Mouse (Mus musculus) cerebellum, adult 2 months (tissue): Measurements from ENCODE around the gene Srgap1. TPM values are rescaled to one million over a fixed set of nuclear protein-coding genes. Genes with fewer than 3 reads are reported as not detected.

Source experiments
- DNase-seq, 2 experiments: peaks; one replicate each; pipeline ENCODE4 v3.0.0; 2021
- H3K27ac ChIP-seq: fragments of 200-500 bp; 2 replicates; pipeline ENCODE4 v1.5.1; 2012; ENCODE audit warnings: low read length, control low read depth, inconsistent platforms; ENCODE audit not compliant: insufficient read depth
- H3K27me3 ChIP-seq: fragments of 200-500 bp; 2 replicates; pipeline ENCODE4 v1.6.1; 2012; ENCODE audit warnings: inconsistent platforms, mild to moderate bottlenecking, low read length, moderate library complexity; ENCODE audit not compliant: control insufficient read depth, insufficient read depth
- H3K4me1 ChIP-seq: fragments of 200-500 bp; 2 replicates; pipeline ENCODE4 v1.6.1; 2011; ENCODE audit warnings: low read length; ENCODE audit not compliant: control insufficient read depth, insufficient read depth
- H3K4me3 ChIP-seq: fragments of 200-500 bp; replicated peaks from 2 replicates; pipeline ENCODE3; 2011; ENCODE audit warnings: mild to moderate bottlenecking, low read depth, low read length, control low read depth; ENCODE audit not compliant: insufficient read depth
- CTCF ChIP-seq: fragments of 200-500 bp; IDR thresholded peaks from 2 replicates; pipeline ENCODE4 v1.5.1; 2011; ENCODE audit warnings: low read depth, mild to moderate bottlenecking, control low read depth, low read length, moderate library complexity, borderline replicate concordance; ENCODE audit not compliant: insufficient read depth
- POLR2A ChIP-seq: fragments of 200-500 bp; IDR thresholded peaks from 2 replicates; pipeline ENCODE4 v1.6.1; 2011; ENCODE audit warnings: low read length, control low read depth, borderline replicate concordance; ENCODE audit not compliant: insufficient read depth
- WGBS: fragments of 180-500 bp; shearing (Covaris S2); methylation state at CpG from one replicate; pipeline ENCODE4 v1.1.7; 2018; 5-methylcytosine and 5-hydroxymethylcytosine counted together
- polyA plus RNA-seq: library from polyadenylated mRNA; depleted of rRNA; stranded (reverse); fragments of >200 nt; gene quantifications from 2 replicates; pipeline ENCODE4 v1.2.3, GENCODE M21; 2012

The Srgap1 gene
- polyA plus RNA-seq, 1 experiment = 18.5 TPM

- H3K4me3 ChIP-seq = no peak overlapping the region
- 96% methylated on average over 3 of the region's 3 CpGs for WGBS
- H3K4me1 ChIP-seq = peaks cover 3% of the 10 kb centered on the region; the same call in 1 of the 2 replicates
- TF ChIP-seq CTCF = no peak
- TF ChIP-seq POLR2A = no peak
- no peak for DNase-seq
- H3K27me3 ChIP-seq = no peaks in the 10 kb centered on the region
- H3K27ac ChIP-seq = no peak overlapping the region
Measured at GRCm38 (mm10) chr10:122016631-122017030, 30.5 kb downstream of the Srgap1 start.

- no peak overlapping the region for H3K4me3 ChIP-seq
- 80% methylated on average over 6 of the region's 6 CpGs for WGBS
- TF ChIP-seq CTCF (no peak), POLR2A (no peak)
- no peaks in the 10 kb centered on the region for H3K27me3 ChIP-seq
- no peaks in the 10 kb centered on the region for H3K4me1 ChIP-seq
- no peak for DNase-seq
- no peak overlapping the region for H3K27ac ChIP-seq
Measured at GRCm38 (mm10) chr10:122012321-122012720, 34.8 kb downstream of the Srgap1 start.

GRCm38 (mm10) chr10:122008731-122009391, 38.3 kb downstream of the Srgap1 start:
- Histone ChIP-seq H3K4me3 (no peak overlapping the region), H3K27me3 (no peaks in the 10 kb centered on the region), H3K27ac (peak overlapping the region; percentile 13; the same call in 1 of the 2 replicates), H3K4me1 (0 out of 2 replicates have a peak, but pooled peaks cover 3% of the 10 kb centered on the region)
- no peak for TF ChIP-seq CTCF
- TF ChIP-seq POLR2A = no peak
- no peak for DNase-seq
- 50% methylated on average over 12 of the region's 12 CpGs for WGBS

- H3K4me1 ChIP-seq = 0 out of 2 replicates have a peak, but pooled peaks cover 3% of the 10 kb centered on the region
- no peaks in the 10 kb centered on the region for H3K27me3 ChIP-seq
- TF ChIP-seq POLR2A (no peak), CTCF (no peak)
- H3K4me3 ChIP-seq = no peak overlapping the region
- peak overlapping the region; percentile 13; the same call in 1 of the 2 replicates for H3K27ac ChIP-seq
- DNase-seq = no peak
- WGBS = 63% methylated on average over 2 of the region's 2 CpGs
Measured at GRCm38 (mm10) chr10:122008370-122008730, 38.8 kb downstream of the Srgap1 start.

- DNase-seq = no peak
- no peaks in the 10 kb centered on the region for H3K27me3 ChIP-seq
- TF ChIP-seq POLR2A (no peak), CTCF (no peak)
- no peak overlapping the region for H3K4me3 ChIP-seq
- H3K27ac ChIP-seq = no peak overlapping the region
- WGBS = 40% methylated on average over 5 of the region's 5 CpGs
- H3K4me1 ChIP-seq = 0 out of 2 replicates have a peak, but pooled peaks cover 3% of the 10 kb centered on the region
Measured at GRCm38 (mm10) chr10:122006606-122007005, 40.5 kb downstream of the Srgap1 start.

- TF ChIP-seq CTCF (no peak), POLR2A (no peak)
- Histone ChIP-seq H3K27ac (no peak overlapping the region), H3K27me3 (no peaks in the 10 kb centered on the region), H3K4me3 (no peak overlapping the region), H3K4me1 (0 out of 2 replicates have a peak, but pooled peaks cover 3% of the 10 kb centered on the region)
- WGBS = 70% methylated on average over 6 of the region's 6 CpGs
- no peak for DNase-seq
Measured at GRCm38 (mm10) chr10:122006151-122006550, 41.0 kb downstream of the Srgap1 start.

GRCm38 (mm10) chr10:122005560-122005959, 41.6 kb downstream of the Srgap1 start:
- TF ChIP-seq CTCF = no peak
- no peak for TF ChIP-seq POLR2A
- DNase-seq = no peak
- WGBS = 26% methylated on average over 6 of the region's 6 CpGs
- no peak overlapping the region for H3K4me3 ChIP-seq
- H3K27ac ChIP-seq = no peak overlapping the region
- H3K27me3 ChIP-seq = no peaks in the 10 kb centered on the region
- 0 out of 2 replicates have a peak, but pooled peaks cover 3% of the 10 kb centered on the region for H3K4me1 ChIP-seq

- WGBS = 82% methylated on average over 6 of the region's 6 CpGs
- no peak for TF ChIP-seq CTCF
- TF ChIP-seq POLR2A = no peak
- H3K4me3 ChIP-seq = no peak overlapping the region
- no peaks in the 10 kb centered on the region for H3K27me3 ChIP-seq
- no peak overlapping the region for H3K27ac ChIP-seq
- 0 out of 2 replicates have a peak, but pooled peaks cover 3% of the 10 kb centered on the region for H3K4me1 ChIP-seq
- DNase-seq = no peak
Measured at GRCm38 (mm10) chr10:122002930-122003329, 44.2 kb downstream of the Srgap1 start.
